Mouse (Mus musculus) hindbrain, embryonic 13.5 days (tissue): Measurements from ENCODE around the gene Gpr35. TPM values are rescaled to one million over a fixed set of nuclear protein-coding genes. Genes with fewer than 3 reads are reported as not detected.

ENCODE experiments used
- ATAC-seq: fragments of 200-750 bp; cut with Nextera tagmentation; 2 replicates; pipeline ENCODE4 v1.8.0; 2017; ENCODE audit warnings: moderate TSS enrichment; ENCODE audit not compliant: low FRiP score
- H3K27ac ChIP-seq: fragments of 300-500 bp; sonication (generic); 2 replicates; pipeline ENCODE4 v1.5.1; 2015; ENCODE audit warnings: inconsistent platforms, mild to moderate bottlenecking, moderate library complexity
- H3K27me3 ChIP-seq: fragments of 300-500 bp; sonication (generic); 2 replicates; pipeline ENCODE4 v1.6.1; 2015; ENCODE audit warnings: mild to moderate bottlenecking, inconsistent platforms
- H3K36me3 ChIP-seq: fragments of 300-500 bp; sonication (generic); 2 replicates; pipeline ENCODE4 v1.6.1; 2015; ENCODE audit warnings: mild to moderate bottlenecking, inconsistent platforms
- H3K4me1 ChIP-seq: fragments of 300-500 bp; sonication (generic); replicated peaks from 2 replicates; pipeline ENCODE4 v1.6.1; 2015; ENCODE audit warnings: inconsistent platforms
- H3K4me2 ChIP-seq: fragments of 300-500 bp; sonication (generic); 2 replicates; pipeline ENCODE4 v1.6.1; 2015; ENCODE audit warnings: inconsistent platforms, mild to moderate bottlenecking, moderate library complexity
- H3K4me3 ChIP-seq: fragments of 300-500 bp; sonication (generic); 2 replicates; pipeline ENCODE4 v1.5.1; 2015; ENCODE audit warnings: mild to moderate bottlenecking, inconsistent platforms
- H3K9ac ChIP-seq: fragments of 300-500 bp; sonication (generic); 2 replicates; pipeline ENCODE4 v1.6.1; 2015; ENCODE audit warnings: mild to moderate bottlenecking, inconsistent platforms
- H3K9me3 ChIP-seq: fragments of 300-500 bp; sonication (generic); 2 replicates; pipeline ENCODE4 v1.6.1; 2016; ENCODE audit warnings: inconsistent platforms
- WGBS: fragments of 180-500 bp; shearing (Covaris S2); methylation state at CpG from one replicate; pipeline ENCODE4 v1.1.7; 2015; 5-methylcytosine and 5-hydroxymethylcytosine counted together
- polyA plus RNA-seq: library from polyadenylated mRNA; unstranded; fragments of >200 nt; fragmentation: Nextera tagmentation; extraction: Ambion mirVana; gene quantifications from 2 replicates; pipeline ENCODE4 v1.2.1, GENCODE M21; 2015

The Gpr35 gene
- polyA plus RNA-seq, 1 experiment from 2014 or later = 0.39 TPM

GRCm38 (mm10) chr1:92992880-92993279 lies 42.2 kb downstream of the Gpr35 start:
- H3K27ac ChIP-seq = no peak overlapping the region
- H3K4me1 ChIP-seq = peaks cover 2% of the 10 kb centered on the region; the same call in 1 of the 2 replicates
- H3K36me3 ChIP-seq = no peaks in the 10 kb centered on the region
- ATAC-seq = no peak
- WGBS = 61% methylated on average over 2 of the region's 2 CpGs
- H3K4me2 ChIP-seq = no peak overlapping the region
- H3K9me3 ChIP-seq = no peaks in the 10 kb centered on the region
- no peak overlapping the region for H3K4me3 ChIP-seq
- H3K27me3 ChIP-seq = no peaks in the 10 kb centered on the region
- H3K9ac ChIP-seq = no peak overlapping the region

GRCm38 (mm10) chr1:93006061-93006460 lies 55.4 kb downstream of the Gpr35 start, which contains the start of gene Aqp12:
TSS of gene Aqp12 (plus strand) at chr1:93006334.
- 84% methylated on average over 7 of the region's 7 CpGs for WGBS
- no peak within 1 kb of the TSS for H3K4me3 ChIP-seq
- no peak within 1 kb of the TSS for H3K27ac ChIP-seq
- no peak within 1 kb of the TSS for H3K4me2 ChIP-seq
- H3K9me3 ChIP-seq = peaks cover 4% of the 10 kb centered on the region; the same call in 1 of the 2 replicates
- no peak within 1 kb of the TSS for H3K9ac ChIP-seq
- H3K27me3 ChIP-seq = 0 out of 2 replicates have a peak, but pooled peaks cover 3% of the 10 kb centered on the region
- H3K4me1 ChIP-seq = no peaks in the 10 kb centered on the region
- no peaks in the 10 kb centered on the region for H3K36me3 ChIP-seq
- no peak for ATAC-seq

- Histone ChIP-seq H3K9me3 (no peaks in the 10 kb centered on the region), H3K36me3 (no peaks in the 10 kb centered on the region), H3K9ac (no peak overlapping the region), H3K27me3 (0 out of 2 replicates have a peak, but pooled peaks cover 3% of the 10 kb centered on the region), H3K4me1 (no peaks in the 10 kb centered on the region), H3K4me3 (no peak overlapping the region), H3K27ac (no peak overlapping the region), H3K4me2 (no peak overlapping the region)
- WGBS = 78% methylated on average over 4 of the region's 4 CpGs
- no peak for ATAC-seq
These were observed 58.5 kb downstream of the Gpr35 start for GRCm38 (mm10) chr1:93009196-93009595.

GRCm38 (mm10) chr1:93010731-93011130 lies 60.1 kb downstream of the Gpr35 start:
- peaks cover 6% of the 10 kb centered on the region; the same call in 1 of the 2 replicates for H3K36me3 ChIP-seq
- WGBS = 34% methylated on average over 3 of the region's 3 CpGs
- no peaks in the 10 kb centered on the region for H3K4me1 ChIP-seq
- H3K27ac ChIP-seq = no peak overlapping the region
- H3K4me3 ChIP-seq = no peak overlapping the region
- H3K9ac ChIP-seq = no peak overlapping the region
- no peak overlapping the region for H3K4me2 ChIP-seq
- H3K9me3 ChIP-seq = no peaks in the 10 kb centered on the region
- ATAC-seq = peak; percentile 11; the same call in 1 of the 2 replicates
- H3K27me3 ChIP-seq = 0 out of 2 replicates have a peak, but pooled peaks cover 3% of the 10 kb centered on the region

GRCm38 (mm10) chr1:93012103-93012585 lies 61.5 kb downstream of the Gpr35 start:
- no peak overlapping the region for H3K9ac ChIP-seq
- peaks cover 20% of the 10 kb centered on the region for H3K36me3 ChIP-seq
- H3K9me3 ChIP-seq = no peaks in the 10 kb centered on the region
- H3K4me2 ChIP-seq = no peak overlapping the region
- no peak overlapping the region for H3K27ac ChIP-seq
- ATAC-seq = no peak
- no peak overlapping the region for H3K4me3 ChIP-seq
- no peaks in the 10 kb centered on the region for H3K27me3 ChIP-seq
- no peaks in the 10 kb centered on the region for H3K4me1 ChIP-seq
- whole genome bisulfite sequencing = 81% methylated on average over 7 of the region's 7 CpGs

GRCm38 (mm10) chr1:93013367-93013766 lies 62.7 kb downstream of the Gpr35 start:
- H3K4me3 ChIP-seq = no peak overlapping the region
- H3K36me3 ChIP-seq = peaks cover 33% of the 10 kb centered on the region
- no peak overlapping the region for H3K9ac ChIP-seq
- H3K27ac ChIP-seq = no peak overlapping the region
- H3K4me1 ChIP-seq = no peaks in the 10 kb centered on the region
- no peak for ATAC-seq
- 76% methylated on average over 4 of the region's 4 CpGs for WGBS
- no peaks in the 10 kb centered on the region for H3K27me3 ChIP-seq
- H3K9me3 ChIP-seq = no peaks in the 10 kb centered on the region
- H3K4me2 ChIP-seq = no peak overlapping the region

- no peak overlapping the region for H3K4me3 ChIP-seq
- peaks cover 44% of the 10 kb centered on the region for H3K36me3 ChIP-seq
- no peak overlapping the region for H3K27ac ChIP-seq
- H3K27me3 ChIP-seq = no peaks in the 10 kb centered on the region
- H3K9ac ChIP-seq = no peak overlapping the region
- ATAC-seq = no peak
- no peak overlapping the region for H3K4me2 ChIP-seq
- H3K4me1 ChIP-seq = no peaks in the 10 kb centered on the region
- no peaks in the 10 kb centered on the region for H3K9me3 ChIP-seq
These were observed 63.8 kb downstream of the Gpr35 start for GRCm38 (mm10) chr1:93014460-93014859.

GRCm38 (mm10) chr1:93015136-93015535 lies 64.5 kb downstream of the Gpr35 start:
- Histone ChIP-seq H3K4me1 (no peaks in the 10 kb centered on the region), H3K27ac (no peak overlapping the region; the same call in 1 of the 2 replicates), H3K36me3 (peaks cover 50% of the 10 kb centered on the region), H3K4me2 (no peak overlapping the region), H3K9me3 (no peaks in the 10 kb centered on the region), H3K27me3 (no peaks in the 10 kb centered on the region), H3K4me3 (no peak overlapping the region), H3K9ac (no peak overlapping the region)
- 54% methylated on average over 2 of the region's 2 CpGs for WGBS
- ATAC-seq = no peak

GRCm38 (mm10) chr1:93018716-93019115 lies 68.1 kb downstream of the Gpr35 start:
- Histone ChIP-seq H3K4me3 (no peak overlapping the region), H3K36me3 (peaks cover 86% of the 10 kb centered on the region), H3K27me3 (no peaks in the 10 kb centered on the region), H3K4me1 (no peaks in the 10 kb centered on the region), H3K9me3 (no peaks in the 10 kb centered on the region), H3K9ac (no peak overlapping the region), H3K27ac (no peak overlapping the region), H3K4me2 (no peak overlapping the region)
- ATAC-seq = no peak
- WGBS = 87% methylated on average over 10 of the region's 10 CpGs

GRCm38 (mm10) chr1:93020602-93021001 lies 69.9 kb downstream of the Gpr35 start:
- Histone ChIP-seq H3K9ac (no peak overlapping the region), H3K9me3 (no peaks in the 10 kb centered on the region), H3K27me3 (no peaks in the 10 kb centered on the region), H3K4me3 (no peak overlapping the region), H3K36me3 (peaks cover 100% of the 10 kb centered on the region), H3K4me1 (no peaks in the 10 kb centered on the region), H3K4me2 (no peak overlapping the region), H3K27ac (no peak overlapping the region)
- ATAC-seq = no peak
- 84% methylated on average over 4 of the region's 4 CpGs for WGBS

- no peak for ATAC-seq
- no peak overlapping the region for H3K4me2 ChIP-seq
- H3K36me3 ChIP-seq = peaks cover 99% of the 10 kb centered on the region
- 90% methylated on average over 8 of the region's 8 CpGs for WGBS
- no peaks in the 10 kb centered on the region for H3K4me1 ChIP-seq
- H3K9ac ChIP-seq = no peak overlapping the region
- H3K27me3 ChIP-seq = no peaks in the 10 kb centered on the region
- no peak overlapping the region for H3K4me3 ChIP-seq
- no peaks in the 10 kb centered on the region for H3K9me3 ChIP-seq
- no peak overlapping the region for H3K27ac ChIP-seq
These were observed 75.9 kb downstream of the Gpr35 start for GRCm38 (mm10) chr1:93026600-93026999.

GRCm38 (mm10) chr1:93029387-93029786 lies 78.7 kb downstream of the Gpr35 start:
- no peak for ATAC-seq
- Histone ChIP-seq H3K4me3 (no peak overlapping the region), H3K4me2 (no peak overlapping the region), H3K27me3 (no peaks in the 10 kb centered on the region), H3K36me3 (peaks cover 98% of the 10 kb centered on the region), H3K9me3 (no peaks in the 10 kb centered on the region), H3K4me1 (no peaks in the 10 kb centered on the region), H3K9ac (no peak overlapping the region), H3K27ac (no peak overlapping the region)
- WGBS = 98% methylated on average over 10 of the region's 10 CpGs

- no peak for ATAC-seq
These were observed 79.4 kb downstream of the Gpr35 start for GRCm38 (mm10) chr1:93030060-93030459.

More at GRCm38 (mm10) chr1:93030060-93030459, 79.4 kb downstream of the Gpr35 start:
- Histone ChIP-seq H3K4me3 (no peak overlapping the region), H3K27me3 (no peaks in the 10 kb centered on the region), H3K36me3 (peaks cover 98% of the 10 kb centered on the region), H3K4me2 (no peak overlapping the region), H3K9me3 (no peaks in the 10 kb centered on the region), H3K27ac (no peak overlapping the region), H3K4me1 (no peaks in the 10 kb centered on the region), H3K9ac (no peak overlapping the region)
- WGBS = 80% methylated on average over 2 of the region's 2 CpGs
